ENCODE assay signal across 13 mouse cellular contexts in the genomic region with DNA sequence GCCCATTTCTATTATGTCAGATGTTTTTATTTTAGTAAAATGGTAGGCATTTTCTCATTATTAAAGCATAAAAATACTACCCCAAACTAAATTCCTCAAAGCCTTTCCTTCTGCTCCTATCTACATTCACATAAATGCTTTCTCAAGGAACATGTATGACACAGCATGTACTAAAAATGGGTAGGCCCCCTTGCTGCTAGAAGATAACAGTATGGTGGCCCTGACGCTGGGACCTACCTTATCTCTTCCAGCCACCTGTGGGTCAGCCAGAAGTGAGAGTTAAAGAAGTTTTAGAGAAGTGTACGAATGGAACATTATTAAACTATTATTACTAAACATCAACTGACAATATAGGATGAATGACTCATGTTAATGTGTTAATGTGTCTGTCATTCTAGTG. TPM values are rescaled to one million over a fixed set of nuclear protein-coding genes. Genes with fewer than 3 reads are reported as not detected.
A peak's percentile ranks its signal among the peaks of the same experiment; 100 is the strongest.
DNase-seq lines count a peak whose midpoint lies in the region; ATAC-seq lines count a peak whose summit lies in the region.
"Had no signal": no experiment of that assay in that cellular context is flagged by ENCODE, and none has a peak within 500 bp of the region (broad histone marks: within the 10 kb centered on the region; RNA-seq: fewer than 3 reads in every experiment).

No protein-coding gene starts in this region.

- DNase-seq in kidney, adult 8-10 months = no peak
- peak; percentile 81 for DNase-seq in c-Kit-positive CD71-positive TER-119-negative erythroid progenitor cells, embryonic 14.5 days (ENCODE audit: low read depth)
- DNase-seq in midbrain, embryonic 10.5 days (ENCODE audit: low spot score) = no peak
- DNase-seq in urinary bladder, postnatal 14 days (ENCODE audit: low spot score) = no peak
- DNase-seq: cerebellum, adult 2 months; kidney, postnatal 14 days; lung, adult 18-20 months; right cerebral cortex, postnatal 25 days; thymus, postnatal 4 days had no signal

- 0 out of 2 replicates have a peak, but pooled peaks cover 11% of the 10 kb centered on the region for H3K27me3 ChIP-seq in kidney, embryonic 15.5 days
- H3K27me3 ChIP-seq in liver, embryonic 12.5 days (replicated peaks) = no peaks in the 10 kb centered on the region
- no peaks in the 10 kb centered on the region for H3K27me3 ChIP-seq in stomach, embryonic 15.5 days (replicated peaks)
- no peaks in the 10 kb centered on the region for H3K27me3 ChIP-seq in midbrain, embryonic 10.5 days (ENCODE audit: low read depth, poor library complexity, severe bottlenecking)

- 79% methylated on average over 2 of the region's 2 CpGs for WGBS in kidney, embryonic 15.5 days
- 13% methylated on average over 2 of the region's 2 CpGs for WGBS in liver, embryonic 12.5 days (ENCODE audit: insufficient replicate concordance)
- WGBS in stomach, embryonic 15.5 days = 60% methylated on average over 2 of the region's 2 CpGs
- WGBS in midbrain, embryonic 10.5 days = 81% methylated on average over 2 of the region's 2 CpGs

- peak; percentile 79; the same call in 1 of the 2 replicates for ATAC-seq in kidney, embryonic 15.5 days (replicated peaks; ENCODE audit: low FRiP score)
- ATAC-seq in liver, embryonic 12.5 days = peak; percentile 92
- ATAC-seq in stomach, embryonic 15.5 days (ENCODE audit: insufficient read depth, low FRiP score, low read depth) = peak; percentile 90
- ATAC-seq: activated CD4-positive, CD25-positive, alpha-beta regulatory T cell, adult 4 months had no signal

- no peak overlapping the region for H3K4me3 ChIP-seq in kidney, embryonic 15.5 days (replicated peaks)
- no peak overlapping the region for H3K4me3 ChIP-seq in liver, embryonic 12.5 days
- H3K4me3 ChIP-seq in stomach, embryonic 15.5 days (replicated peaks) = no peak overlapping the region
- no peak overlapping the region for H3K4me3 ChIP-seq in midbrain, embryonic 10.5 days

- H3K9me3 ChIP-seq in kidney, embryonic 15.5 days (replicated peaks) = no peaks in the 10 kb centered on the region
- no peaks in the 10 kb centered on the region for H3K9me3 ChIP-seq in liver, embryonic 12.5 days (replicated peaks)
- H3K9me3 ChIP-seq in stomach, embryonic 15.5 days = no peaks in the 10 kb centered on the region
- no peaks in the 10 kb centered on the region for H3K9me3 ChIP-seq in midbrain, embryonic 10.5 days (replicated peaks)

- H3K27ac ChIP-seq in kidney, embryonic 15.5 days = no peak overlapping the region
- H3K27ac ChIP-seq in liver, embryonic 12.5 days = peak overlapping the region; percentile 94
- H3K27ac ChIP-seq in stomach, embryonic 15.5 days = no peak overlapping the region
- H3K27ac ChIP-seq in midbrain, embryonic 10.5 days (replicated peaks) = no peak overlapping the region

- H3K4me2 ChIP-seq in kidney, embryonic 15.5 days = no peak overlapping the region
- H3K4me2 ChIP-seq in liver, embryonic 12.5 days = peak overlapping the region; percentile 54
- H3K4me2 ChIP-seq in stomach, embryonic 15.5 days = no peak overlapping the region

- H3K36me3 ChIP-seq in kidney, embryonic 15.5 days = peaks cover 29% of the 10 kb centered on the region
- peaks cover 35% of the 10 kb centered on the region for H3K36me3 ChIP-seq in liver, embryonic 12.5 days
- H3K36me3 ChIP-seq in stomach, embryonic 15.5 days = peaks cover 12% of the 10 kb centered on the region
- peaks cover 33% of the 10 kb centered on the region for H3K36me3 ChIP-seq in midbrain, embryonic 10.5 days

- peaks cover 6% of the 10 kb centered on the region; the same call in 1 of the 2 replicates for H3K4me1 ChIP-seq in kidney, embryonic 15.5 days
- H3K4me1 ChIP-seq in liver, embryonic 12.5 days = peaks cover 83% of the 10 kb centered on the region
- H3K4me1 ChIP-seq in stomach, embryonic 15.5 days = peaks cover 10% of the 10 kb centered on the region; the same call in 1 of the 2 replicates
- H3K4me1 ChIP-seq in midbrain, embryonic 10.5 days = no peaks in the 10 kb centered on the region

- no peak overlapping the region for H3K9ac ChIP-seq in kidney, embryonic 15.5 days
- H3K9ac ChIP-seq in liver, embryonic 12.5 days = peak overlapping the region; percentile 55
- no peak overlapping the region for H3K9ac ChIP-seq in stomach, embryonic 15.5 days

RNA-seq across cellular contexts. Expression of gene Hipk1, which starts 8.1 kb away (rescaled TPM):
- polyA plus RNA-seq in kidney, embryonic 15.5 days (2015; fragmentation: Nextera tagmentation; extraction: Ambion mirVana) = 10.6 and 11.0 TPM in 2 replicates
- 17.7 and 18.1 TPM in 2 replicates for polyA plus RNA-seq in liver, embryonic 12.5 days (2016; fragmentation: Nextera tagmentation; extraction: Ambion mirVana)
- polyA plus RNA-seq in stomach, embryonic 15.5 days (2015; fragmentation: Nextera tagmentation; extraction: Ambion mirVana) = 10.1 and 11.1 TPM in 2 replicates
- 9.9 and 10.8 TPM in 2 replicates for polyA plus RNA-seq in midbrain, embryonic 10.5 days (2016; fragmentation: Nextera tagmentation; extraction: Ambion mirVana)

RNA-seq across cellular contexts. Expression of gene Dclre1b, which starts 9.7 kb away (rescaled TPM):
- 25.1 and 28.3 TPM in 2 replicates for polyA plus RNA-seq in kidney, embryonic 15.5 days (2015; fragmentation: Nextera tagmentation; extraction: Ambion mirVana)
- polyA plus RNA-seq in liver, embryonic 12.5 days (2016; fragmentation: Nextera tagmentation; extraction: Ambion mirVana) = 28.4 and 30.8 TPM in 2 replicates
- 21.7 and 24.1 TPM in 2 replicates for polyA plus RNA-seq in stomach, embryonic 15.5 days (2015; fragmentation: Nextera tagmentation; extraction: Ambion mirVana)
- 34.8 and 40.8 TPM in 2 replicates for polyA plus RNA-seq in midbrain, embryonic 10.5 days (2016; fragmentation: Nextera tagmentation; extraction: Ambion mirVana)

RNA-seq across cellular contexts. Expression of gene Ap4b1, which starts 9.8 kb away (rescaled TPM):
- 18.9 and 19.6 TPM in 2 replicates for polyA plus RNA-seq in kidney, embryonic 15.5 days (2015; fragmentation: Nextera tagmentation; extraction: Ambion mirVana)
- polyA plus RNA-seq in liver, embryonic 12.5 days (2016; fragmentation: Nextera tagmentation; extraction: Ambion mirVana) = 18.7 and 19.4 TPM in 2 replicates
- polyA plus RNA-seq in stomach, embryonic 15.5 days (2015; fragmentation: Nextera tagmentation; extraction: Ambion mirVana) = 19.5 and 19.6 TPM in 2 replicates
- 21.1 and 23.3 TPM in 2 replicates for polyA plus RNA-seq in midbrain, embryonic 10.5 days (2016; fragmentation: Nextera tagmentation; extraction: Ambion mirVana)

RNA-seq across cellular contexts. Expression of gene Gm43064, which starts 9.9 kb away (rescaled TPM):
- polyA plus RNA-seq in kidney, embryonic 15.5 days (2015; fragmentation: Nextera tagmentation; extraction: Ambion mirVana) = 0.27 and 0.30 TPM in 2 replicates
- 0.56 and 0.60 TPM in 2 replicates for polyA plus RNA-seq in liver, embryonic 12.5 days (2016; fragmentation: Nextera tagmentation; extraction: Ambion mirVana)
- polyA plus RNA-seq in stomach, embryonic 15.5 days (2015; fragmentation: Nextera tagmentation; extraction: Ambion mirVana) = 0.19 and 0.68 TPM in 2 replicates
- polyA plus RNA-seq in midbrain, embryonic 10.5 days (2016; fragmentation: Nextera tagmentation; extraction: Ambion mirVana) = 0.22 TPM in 2 replicates

RNA-seq across cellular contexts. Expression of gene Bcl2l15, which starts 32.9 kb away (rescaled TPM):
- 0.14 and 0.17 TPM in 2 replicates for polyA plus RNA-seq in kidney, embryonic 15.5 days (2015; fragmentation: Nextera tagmentation; extraction: Ambion mirVana)
- 1.6 and 1.7 TPM in 2 replicates for polyA plus RNA-seq in liver, embryonic 12.5 days (2016; fragmentation: Nextera tagmentation; extraction: Ambion mirVana)
- 0.23 and 0.68 TPM in 2 replicates for polyA plus RNA-seq in stomach, embryonic 15.5 days (2015; fragmentation: Nextera tagmentation; extraction: Ambion mirVana)
- polyA plus RNA-seq in midbrain, embryonic 10.5 days (2016; fragmentation: Nextera tagmentation; extraction: Ambion mirVana) = 0.21 TPM in 1 of 2 replicates, not detected in the other
